Mouse (Mus musculus): ENCODE results near the gene Dusp21. TPM values are rescaled to one million over a fixed set of nuclear protein-coding genes. Genes with fewer than 3 reads are reported as not detected.
A peak's percentile ranks its signal among the peaks of the same experiment; 100 is the strongest.

The Dusp21 gene
- not detected in 2 replicates for polyA plus RNA-seq (2014; fragmentation: Nextera tagmentation; extraction: Ambion mirVana)

- DNase-seq (ENCODE audit: low spot score) = no peak
- no peak within 1 kb of the TSS for H3K27ac ChIP-seq (replicated peaks; ENCODE audit: low read depth, low read length)
- H3K4me1 ChIP-seq (ENCODE audit: control insufficient read depth, insufficient read depth, low read length) = no peaks in the 10 kb centered on the region
- H3K4me2 ChIP-seq (ENCODE audit: low read depth, low read length) = no peak within 1 kb of the TSS
- WGBS = 92% methylated on average over 1 of the region's 1 CpGs
- H3K4me3 ChIP-seq (ENCODE audit: low read depth, low read length) = no peak within 1 kb of the TSS
- ATAC-seq (replicated peaks; ENCODE audit: insufficient number of reproducible peaks, low FRiP score, low TSS enrichment, low read depth) = no peak
- H3K27me3 ChIP-seq (ENCODE audit: control insufficient read depth, insufficient read depth, low read length) = no peaks in the 10 kb centered on the region
- H3K9me3 ChIP-seq (replicated peaks; ENCODE audit: control insufficient read depth, low read length) = no peaks in the 10 kb centered on the region
- H3K9ac ChIP-seq (replicated peaks; ENCODE audit: low read length) = no peak within 1 kb of the TSS
- no peaks in the 10 kb centered on the region for H3K36me3 ChIP-seq (replicated peaks; ENCODE audit: control insufficient read depth, insufficient read depth, low read depth, low read length)
Measured at GRCm38 (mm10) chrX:18145557-18145956, at the start of gene Dusp21. Gene Dusp21, plus strand, starts transcription at chrX:18145857.

- no peak overlapping the region for H3K4me3 ChIP-seq (ENCODE audit: low read depth, low read length)
- no peak for ATAC-seq (replicated peaks; ENCODE audit: insufficient number of reproducible peaks, low FRiP score, low TSS enrichment, low read depth)
- no peaks in the 10 kb centered on the region for H3K4me1 ChIP-seq (ENCODE audit: control insufficient read depth, insufficient read depth, low read length)
- peak overlapping the region; percentile 57; the same call in 1 of the 2 replicates for H3K4me2 ChIP-seq (ENCODE audit: low read depth, low read length)
- H3K9me3 ChIP-seq (replicated peaks; ENCODE audit: control insufficient read depth, low read length) = no peaks in the 10 kb centered on the region
- H3K27me3 ChIP-seq (ENCODE audit: control insufficient read depth, insufficient read depth, low read length) = no peaks in the 10 kb centered on the region
- H3K9ac ChIP-seq (replicated peaks; ENCODE audit: low read length) = no peak overlapping the region
- 62% methylated on average over 4 of the region's 4 CpGs for WGBS
- DNase-seq (ENCODE audit: low spot score) = no peak
- H3K27ac ChIP-seq (replicated peaks; ENCODE audit: low read depth, low read length) = no peak overlapping the region
- no peaks in the 10 kb centered on the region for H3K36me3 ChIP-seq (replicated peaks; ENCODE audit: control insufficient read depth, insufficient read depth, low read depth, low read length)
Measured at GRCm38 (mm10) chrX:18160734-18161442, 15.2 kb downstream of the Dusp21 start.

- no peaks in the 10 kb centered on the region for H3K4me1 ChIP-seq (ENCODE audit: control insufficient read depth, insufficient read depth, low read length)
- peak overlapping the region; percentile 80 for H3K27ac ChIP-seq (replicated peaks; ENCODE audit: low read depth, low read length)
- H3K9ac ChIP-seq (replicated peaks; ENCODE audit: low read length) = peak overlapping the region; percentile 73
- H3K4me3 ChIP-seq (ENCODE audit: low read depth, low read length) = peak overlapping the region; percentile 77
- H3K4me2 ChIP-seq (ENCODE audit: low read depth, low read length) = peak overlapping the region; percentile 57
- no peaks in the 10 kb centered on the region for H3K27me3 ChIP-seq (ENCODE audit: control insufficient read depth, insufficient read depth, low read length)
- no peaks in the 10 kb centered on the region for H3K9me3 ChIP-seq (replicated peaks; ENCODE audit: control insufficient read depth, low read length)
- DNase-seq (ENCODE audit: low spot score) (no peak), ATAC-seq (replicated peaks; ENCODE audit: insufficient number of reproducible peaks, low FRiP score, low TSS enrichment, low read depth) (no peak; the same call in 1 of the 2 replicates)
- 0% methylated on average over 26 of the region's 28 CpGs for whole genome bisulfite sequencing
- no peaks in the 10 kb centered on the region for H3K36me3 ChIP-seq (replicated peaks; ENCODE audit: control insufficient read depth, insufficient read depth, low read depth, low read length)
Measured at GRCm38 (mm10) chrX:18161796-18162191, 16.1 kb downstream of the Dusp21 start.

- DNase-seq (ENCODE audit: low spot score) = peak; percentile 97
- ATAC-seq (replicated peaks; ENCODE audit: insufficient number of reproducible peaks, low FRiP score, low TSS enrichment, low read depth) = peak; percentile 100
- H3K4me1 ChIP-seq (ENCODE audit: control insufficient read depth, insufficient read depth, low read length) = no peaks in the 10 kb centered on the region
- peak within 1 kb of the TSS; percentile 90 for H3K9ac ChIP-seq (replicated peaks; ENCODE audit: low read length)
- peak within 1 kb of the TSS; percentile 77 for H3K4me3 ChIP-seq (ENCODE audit: low read depth, low read length)
- peak within 1 kb of the TSS; percentile 57 for H3K4me2 ChIP-seq (ENCODE audit: low read depth, low read length)
- peak within 1 kb of the TSS; percentile 92 for H3K27ac ChIP-seq (replicated peaks; ENCODE audit: low read depth, low read length)
- no peaks in the 10 kb centered on the region for H3K36me3 ChIP-seq (replicated peaks; ENCODE audit: control insufficient read depth, insufficient read depth, low read depth, low read length)
- under 1% methylated on average over 33 of the region's 50 CpGs for WGBS
- H3K27me3 ChIP-seq (ENCODE audit: control insufficient read depth, insufficient read depth, low read length) = no peaks in the 10 kb centered on the region
- no peaks in the 10 kb centered on the region for H3K9me3 ChIP-seq (replicated peaks; ENCODE audit: control insufficient read depth, low read length)
Measured at GRCm38 (mm10) chrX:18162192-18162857, 16.7 kb downstream of the Dusp21 start, which contains the start of gene Kdm6a. Gene Kdm6a, plus strand, starts transcription at chrX:18162575.

- no peaks in the 10 kb centered on the region for H3K4me1 ChIP-seq (ENCODE audit: control insufficient read depth, insufficient read depth, low read length)
- WGBS = under 1% methylated on average over 68 of the region's 95 CpGs
- DNase-seq (ENCODE audit: low spot score) = peak; percentile 62
- H3K4me2 ChIP-seq (ENCODE audit: low read depth, low read length) = peak overlapping the region; percentile 28
- no peaks in the 10 kb centered on the region for H3K9me3 ChIP-seq (replicated peaks; ENCODE audit: control insufficient read depth, low read length)
- ATAC-seq (replicated peaks; ENCODE audit: insufficient number of reproducible peaks, low FRiP score, low TSS enrichment, low read depth) = 0 out of 2 replicates have a peak, but pooled peaks have one; percentile 11
- peak overlapping the region; percentile 77 for H3K4me3 ChIP-seq (ENCODE audit: low read depth, low read length)
- H3K9ac ChIP-seq (replicated peaks; ENCODE audit: low read length) = peak overlapping the region; percentile 90
- H3K27me3 ChIP-seq (ENCODE audit: control insufficient read depth, insufficient read depth, low read length) = no peaks in the 10 kb centered on the region
- peak overlapping the region; percentile 92 for H3K27ac ChIP-seq (replicated peaks; ENCODE audit: low read depth, low read length)
- H3K36me3 ChIP-seq (replicated peaks; ENCODE audit: control insufficient read depth, insufficient read depth, low read depth, low read length) = no peaks in the 10 kb centered on the region
Measured at GRCm38 (mm10) chrX:18162861-18163731, 17.4 kb downstream of the Dusp21 start.

GRCm38 (mm10) chrX:18163917-18164624, 18.4 kb downstream of the Dusp21 start:
- Histone ChIP-seq H3K4me1 (ENCODE audit: control insufficient read depth, insufficient read depth, low read length) (no peaks in the 10 kb centered on the region), H3K4me2 (ENCODE audit: low read depth, low read length) (peak overlapping the region; percentile 28), H3K27me3 (ENCODE audit: control insufficient read depth, insufficient read depth, low read length) (no peaks in the 10 kb centered on the region), H3K36me3 (replicated peaks; ENCODE audit: control insufficient read depth, insufficient read depth, low read depth, low read length) (no peaks in the 10 kb centered on the region), H3K9me3 (replicated peaks; ENCODE audit: control insufficient read depth, low read length) (no peaks in the 10 kb centered on the region), H3K27ac (replicated peaks; ENCODE audit: low read depth, low read length) (no peak overlapping the region), H3K9ac (replicated peaks; ENCODE audit: low read length) (peak overlapping the region; percentile 90), H3K4me3 (ENCODE audit: low read depth, low read length) (peak overlapping the region; percentile 77)
- 3% methylated on average over 10 of the region's 10 CpGs for WGBS
- ATAC-seq (replicated peaks; ENCODE audit: insufficient number of reproducible peaks, low FRiP score, low TSS enrichment, low read depth) (no peak), DNase-seq (ENCODE audit: low spot score) (peak; percentile 48)

GRCm38 (mm10) chrX:18165121-18165520, 19.5 kb downstream of the Dusp21 start:
- Histone ChIP-seq H3K9ac (replicated peaks; ENCODE audit: low read length) (no peak overlapping the region), H3K4me1 (ENCODE audit: control insufficient read depth, insufficient read depth, low read length) (no peaks in the 10 kb centered on the region), H3K36me3 (replicated peaks; ENCODE audit: control insufficient read depth, insufficient read depth, low read depth, low read length) (no peaks in the 10 kb centered on the region), H3K4me3 (ENCODE audit: low read depth, low read length) (no peak overlapping the region), H3K4me2 (ENCODE audit: low read depth, low read length) (no peak overlapping the region), H3K27me3 (ENCODE audit: control insufficient read depth, insufficient read depth, low read length) (no peaks in the 10 kb centered on the region), H3K9me3 (replicated peaks; ENCODE audit: control insufficient read depth, low read length) (no peaks in the 10 kb centered on the region), H3K27ac (replicated peaks; ENCODE audit: low read depth, low read length) (no peak overlapping the region)
- ATAC-seq (replicated peaks; ENCODE audit: insufficient number of reproducible peaks, low FRiP score, low TSS enrichment, low read depth) (no peak), DNase-seq (ENCODE audit: low spot score) (no peak)
- 75% methylated on average over 2 of the region's 2 CpGs for WGBS
